Mouse (Mus musculus) E14TG2a.4 (cell line): Measurements from ENCODE around the gene Clrn3.

Experiments used
- H3K27me3 ChIP-seq: 2 replicates; pipeline ENCODE4 v1.6.1; 2014; ENCODE audit warnings: low read length, control low read depth; ENCODE audit not compliant: insufficient read depth
- H3K36me3 ChIP-seq: 2 replicates; pipeline ENCODE4 v1.6.1; 2014; ENCODE audit warnings: low read length, control low read depth; ENCODE audit not compliant: insufficient read depth
- H3K4me1 ChIP-seq: replicated peaks from 2 replicates; pipeline ENCODE4 v1.6.1; 2014; ENCODE audit warnings: low read depth, low read length, control low read depth
- H3K4me3 ChIP-seq: replicated peaks from 2 replicates; pipeline ENCODE4 v1.5.1; 2014; ENCODE audit warnings: mild to moderate bottlenecking, low read length
- H3K9me3 ChIP-seq: 2 replicates; pipeline ENCODE4 v1.6.1; 2014; ENCODE audit warnings: low read length, control low read depth
- CTCF ChIP-seq: conservative IDR thresholded peaks from 2 replicates; pipeline ENCODE4 v1.5.1; 2014; ENCODE audit warnings: low read length
- NANOG ChIP-seq: IDR thresholded peaks from 2 replicates; pipeline ENCODE4 v1.6.1; 2014; ENCODE audit warnings: borderline replicate concordance, low read length, mixed read lengths
- POU5F1 ChIP-seq: IDR thresholded peaks from 2 replicates; pipeline ENCODE4 v1.6.1; 2014; ENCODE audit warnings: low read length, borderline replicate concordance

Clrn3 gene

DNA sequence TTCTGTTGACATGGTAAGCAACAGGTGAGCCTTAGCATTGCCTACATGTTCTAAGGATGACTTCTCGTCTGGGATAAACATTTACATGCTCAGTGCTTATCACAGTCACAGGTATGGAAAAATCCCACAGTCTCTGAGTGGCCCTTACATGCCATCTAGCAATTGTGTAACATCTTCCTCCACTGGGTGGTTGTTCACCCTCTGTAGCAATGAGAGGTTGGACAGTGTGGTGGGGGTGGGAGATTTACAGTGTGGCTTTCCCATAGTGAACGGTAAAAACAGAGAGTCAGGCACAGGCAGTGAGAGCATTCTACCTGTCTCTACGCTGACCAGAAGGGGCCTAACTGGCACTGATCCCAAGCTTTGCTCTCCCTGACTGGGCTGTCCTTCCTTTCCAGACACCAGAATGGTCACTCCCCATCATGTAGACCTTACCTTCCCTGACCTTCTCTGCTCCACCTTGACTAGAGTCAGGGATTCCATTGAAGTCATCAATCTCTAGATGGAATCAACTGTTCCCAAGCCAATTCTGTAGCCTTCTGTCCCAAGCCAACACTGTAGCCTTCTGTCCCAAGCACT lies 1.8 kb downstream of the Clrn3 start:
- Histone ChIP-seq H3K4me1 (0 out of 2 replicates have a peak, but pooled peaks cover 4% of the 10 kb centered on the region), H3K27me3 (no peaks in the 10 kb centered on the region), H3K4me3 (no peak overlapping the region), H3K9me3 (no peaks in the 10 kb centered on the region), H3K36me3 (no peaks in the 10 kb centered on the region)
- TF ChIP-seq POU5F1 (no peak), NANOG (no peak), CTCF (no peak)

DNA sequence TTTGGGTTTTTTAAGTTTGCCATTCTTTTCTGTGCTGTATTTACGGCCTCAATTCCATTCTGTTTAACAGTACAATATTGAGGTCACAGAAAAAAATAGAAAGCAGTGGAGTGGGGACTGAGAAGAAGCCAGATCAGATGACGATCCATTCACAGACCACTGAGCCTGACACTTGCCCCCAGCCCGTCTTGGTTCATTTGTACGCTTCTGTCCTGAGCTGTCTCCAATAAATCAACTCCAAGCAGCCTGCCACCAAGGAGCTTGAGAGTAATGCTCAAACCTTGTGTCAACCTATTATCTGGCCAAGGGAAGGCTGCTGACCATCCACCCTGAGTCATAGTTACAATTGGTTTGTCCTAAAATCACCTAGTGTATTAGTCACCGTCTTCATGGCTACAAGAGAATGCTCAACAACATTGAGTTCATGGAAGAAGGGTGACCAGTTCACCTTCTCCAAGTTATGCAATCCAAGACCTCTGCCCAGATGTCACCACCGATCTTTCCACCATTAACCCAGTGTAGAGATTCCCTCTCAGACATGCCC lies 4.0 kb downstream of the Clrn3 start:
- no peak for TF ChIP-seq POU5F1
- no peak for TF ChIP-seq CTCF
- no peak for TF ChIP-seq NANOG
- Histone ChIP-seq H3K36me3 (no peaks in the 10 kb centered on the region), H3K27me3 (no peaks in the 10 kb centered on the region; the same call in 1 of the 2 replicates), H3K9me3 (no peaks in the 10 kb centered on the region), H3K4me3 (no peak overlapping the region), H3K4me1 (0 out of 2 replicates have a peak, but pooled peaks cover 5% of the 10 kb centered on the region)

DNA sequence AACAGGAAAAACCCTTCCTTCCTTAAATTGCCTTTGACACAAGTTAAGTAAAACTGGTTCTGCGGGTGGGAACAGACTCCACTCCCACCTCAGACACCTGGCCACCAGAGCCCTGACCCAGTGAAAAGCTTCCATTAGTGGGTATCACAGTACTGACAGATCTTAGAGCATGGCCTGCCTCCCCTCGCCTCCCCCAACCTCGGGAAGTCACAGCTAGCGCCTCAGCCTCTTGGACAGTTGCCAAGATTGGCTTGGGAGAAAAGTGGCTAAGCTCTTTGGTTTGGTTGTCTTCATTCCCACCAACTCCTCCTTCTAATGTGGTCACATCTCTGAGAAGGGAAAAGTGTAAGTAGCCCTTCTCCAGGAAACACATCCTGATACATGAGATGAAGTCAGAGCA lies 4.5 kb downstream of the Clrn3 start:
- Histone ChIP-seq H3K27me3 (no peaks in the 10 kb centered on the region; the same call in 1 of the 2 replicates), H3K4me3 (no peak overlapping the region), H3K9me3 (no peaks in the 10 kb centered on the region), H3K36me3 (no peaks in the 10 kb centered on the region), H3K4me1 (0 out of 2 replicates have a peak, but pooled peaks cover 5% of the 10 kb centered on the region)
- TF ChIP-seq CTCF, result no peak
- TF ChIP-seq POU5F1, result no peak
- TF ChIP-seq NANOG, result no peak

DNA sequence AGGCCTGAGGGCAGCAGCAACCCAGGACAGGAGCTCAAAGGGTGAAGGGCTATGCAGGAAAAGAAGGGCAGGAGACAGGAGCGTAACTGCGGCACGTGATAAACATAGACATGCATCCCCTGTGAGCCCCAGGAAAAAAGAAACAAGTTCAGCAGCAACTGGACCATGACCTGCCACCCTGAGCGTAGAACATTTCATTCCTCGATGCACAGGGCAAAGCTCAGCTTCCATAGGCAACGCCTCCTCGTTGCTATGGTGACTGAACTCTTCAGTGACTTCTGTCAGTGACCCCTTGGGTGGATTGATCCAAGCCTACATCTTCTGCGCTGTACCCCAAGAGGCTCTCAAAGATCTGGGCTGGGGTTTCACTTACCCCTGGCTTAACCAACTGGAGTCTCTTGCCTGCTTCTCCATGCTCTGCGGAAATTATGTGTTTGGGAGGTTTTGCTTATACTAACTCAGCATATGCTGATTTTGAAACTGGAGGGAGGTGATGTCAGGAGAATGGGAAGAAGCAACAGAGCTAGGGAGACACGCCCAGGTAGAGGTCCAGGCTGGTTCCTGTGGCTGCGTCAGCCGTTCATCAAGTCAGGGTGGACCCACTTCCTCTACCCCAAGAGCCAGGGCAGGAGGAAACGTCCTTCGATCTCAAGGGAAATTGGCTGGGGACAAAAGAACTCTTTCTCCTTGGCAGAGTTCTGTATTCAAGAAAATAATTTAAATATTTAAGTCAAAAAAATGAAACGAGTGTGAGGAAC lies 6.5 kb downstream of the Clrn3 start:
- no peaks in the 10 kb centered on the region; the same call in 1 of the 2 replicates for H3K27me3 ChIP-seq
- H3K4me1 ChIP-seq, result 0 out of 2 replicates have a peak, but pooled peaks cover 7% of the 10 kb centered on the region
- H3K9me3 ChIP-seq, result no peaks in the 10 kb centered on the region
- no peak for TF ChIP-seq CTCF
- TF ChIP-seq POU5F1, result no peak
- TF ChIP-seq NANOG, result no peak
- no peak overlapping the region for H3K4me3 ChIP-seq
- no peaks in the 10 kb centered on the region for H3K36me3 ChIP-seq

DNA sequence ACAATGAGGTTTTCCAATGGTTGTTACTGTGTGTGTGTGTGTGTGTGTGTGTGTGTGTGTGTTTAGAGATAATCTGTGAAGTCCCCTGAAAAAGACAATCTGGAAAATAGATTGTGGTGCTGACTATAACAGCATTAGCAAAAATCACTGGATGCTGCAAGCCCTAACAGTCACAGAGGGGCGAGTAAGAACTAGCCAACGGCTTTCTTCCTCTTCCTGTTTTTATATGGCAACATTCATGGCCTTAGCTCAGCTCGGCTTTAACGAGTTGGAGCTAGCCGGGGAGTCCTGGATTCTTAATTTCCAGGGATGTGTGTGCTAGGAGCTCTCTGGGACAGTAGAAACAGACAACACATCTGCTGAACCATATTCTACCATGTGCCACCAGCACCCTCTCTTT lies 8.2 kb downstream of the Clrn3 start:
- TF ChIP-seq POU5F1 (no peak), NANOG (no peak), CTCF (no peak)
- Histone ChIP-seq H3K9me3 (peaks cover 3% of the 10 kb centered on the region), H3K4me3 (no peak overlapping the region), H3K27me3 (peaks cover 4% of the 10 kb centered on the region; the same call in 1 of the 2 replicates), H3K36me3 (no peaks in the 10 kb centered on the region), H3K4me1 (0 out of 2 replicates have a peak, but pooled peaks cover 7% of the 10 kb centered on the region)

DNA sequence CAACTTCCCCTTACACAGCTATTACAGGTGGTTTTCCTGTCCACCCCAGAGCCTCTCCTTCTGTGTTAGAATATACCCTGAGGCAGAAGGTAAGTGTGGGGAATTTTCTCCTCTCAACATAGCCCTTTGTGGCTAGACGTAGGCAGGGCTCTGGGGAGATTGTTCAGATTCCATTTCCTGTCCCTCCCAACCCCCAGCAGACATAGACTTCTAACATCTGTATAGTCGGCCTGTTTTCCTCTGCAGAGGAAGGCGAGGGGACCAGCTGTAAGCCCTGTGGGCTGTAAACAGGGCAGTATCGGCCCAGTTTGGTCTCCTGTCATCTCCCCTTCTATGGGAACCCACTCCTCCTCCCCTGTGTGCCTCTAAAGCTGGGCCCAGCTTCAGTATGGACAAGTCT lies 11.3 kb downstream of the Clrn3 start:
- H3K36me3 ChIP-seq, result no peaks in the 10 kb centered on the region
- no peak for TF ChIP-seq CTCF
- no peak for TF ChIP-seq NANOG
- TF ChIP-seq POU5F1, result no peak
- peaks cover 4% of the 10 kb centered on the region; the same call in 1 of the 2 replicates for H3K27me3 ChIP-seq
- peaks cover 7% of the 10 kb centered on the region for H3K9me3 ChIP-seq
- H3K4me1 ChIP-seq, result 0 out of 2 replicates have a peak, but pooled peaks cover 7% of the 10 kb centered on the region
- no peak overlapping the region for H3K4me3 ChIP-seq

DNA sequence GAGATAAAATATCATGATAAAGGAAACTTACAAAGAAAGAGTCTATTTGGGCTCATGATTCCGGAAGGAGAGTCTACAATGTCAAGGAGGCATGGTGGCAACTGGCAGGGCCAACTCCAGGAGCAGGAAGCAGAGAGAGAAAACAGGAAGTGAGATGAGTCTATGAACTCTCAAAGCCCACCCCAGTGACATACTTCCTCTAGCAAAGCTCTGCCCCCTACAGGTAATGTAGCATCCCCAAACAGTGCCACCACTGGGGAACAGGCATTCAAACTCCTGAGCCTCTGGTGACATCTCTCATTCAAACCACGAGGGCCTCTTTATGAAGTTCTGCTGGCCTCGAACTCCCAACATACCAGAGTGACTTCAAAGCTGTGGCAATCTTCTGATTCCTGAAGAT lies 16.7 kb downstream of the Clrn3 start:
- Histone ChIP-seq H3K4me1 (no peaks in the 10 kb centered on the region), H3K36me3 (no peaks in the 10 kb centered on the region), H3K4me3 (no peak overlapping the region), H3K27me3 (peaks cover 3% of the 10 kb centered on the region; the same call in 1 of the 2 replicates), H3K9me3 (peaks cover 27% of the 10 kb centered on the region)
- TF ChIP-seq NANOG, result no peak
- no peak for TF ChIP-seq CTCF

DNA sequence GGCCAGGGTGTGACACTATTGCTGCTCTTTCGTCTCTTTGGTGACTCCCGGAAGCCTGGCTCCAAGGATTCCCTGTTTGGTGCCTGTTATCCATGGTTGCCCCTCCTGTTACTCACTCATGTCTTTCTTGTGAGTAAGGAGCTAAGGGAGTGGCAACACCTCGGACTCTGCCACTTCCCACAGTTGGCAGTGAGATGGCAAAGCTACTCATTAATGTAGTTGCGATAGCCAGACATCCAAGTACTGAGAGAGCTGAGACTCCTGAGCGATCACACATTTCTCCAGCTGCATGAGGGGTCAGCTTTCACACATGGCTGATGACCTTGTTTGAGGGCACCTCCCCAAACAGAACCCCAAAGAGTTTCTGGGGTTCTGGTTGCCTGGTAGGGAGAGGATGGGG lies 18.0 kb downstream of the Clrn3 start:
- Histone ChIP-seq H3K36me3 (no peaks in the 10 kb centered on the region), H3K9me3 (peaks cover 34% of the 10 kb centered on the region), H3K4me1 (no peaks in the 10 kb centered on the region), H3K4me3 (no peak overlapping the region), H3K27me3 (no peaks in the 10 kb centered on the region)
- TF ChIP-seq NANOG, result no peak
- no peak for TF ChIP-seq POU5F1
- TF ChIP-seq CTCF, result no peak
